Mouse (Mus musculus): ENCODE results near the gene Gadd45b.
A peak's percentile ranks its signal among the peaks of the same experiment; 100 is the strongest.

Gadd45b gene

GRCm38 (mm10) chr10:80954415-80954814 lies 24.5 kb downstream of the Gadd45b start:
- DNase-seq (ENCODE audit: inconsistent age in 2 of 2, low spot score in 1 of 2), result no peak

- DNase-seq (ENCODE audit: inconsistent age in 2 of 2, low spot score in 1 of 2), result no peak
Observed at GRCm38 (mm10) chr10:80954843-80955242, 25.0 kb downstream of the Gadd45b start.

GRCm38 (mm10) chr10:80955536-80955935 lies 25.7 kb downstream of the Gadd45b start:
- peak; percentile 76 to 90 for DNase-seq (ENCODE audit: inconsistent age in 2 of 2, low spot score in 1 of 2)

GRCm38 (mm10) chr10:80956385-80956784 lies 26.5 kb downstream of the Gadd45b start:
- no peak for DNase-seq (ENCODE audit: inconsistent age in 2 of 2, low spot score in 1 of 2)

GRCm38 (mm10) chr10:80956901-80957300 lies 27.0 kb downstream of the Gadd45b start:
- no peak for DNase-seq (ENCODE audit: inconsistent age in 2 of 2, low spot score in 1 of 2)

DNA sequence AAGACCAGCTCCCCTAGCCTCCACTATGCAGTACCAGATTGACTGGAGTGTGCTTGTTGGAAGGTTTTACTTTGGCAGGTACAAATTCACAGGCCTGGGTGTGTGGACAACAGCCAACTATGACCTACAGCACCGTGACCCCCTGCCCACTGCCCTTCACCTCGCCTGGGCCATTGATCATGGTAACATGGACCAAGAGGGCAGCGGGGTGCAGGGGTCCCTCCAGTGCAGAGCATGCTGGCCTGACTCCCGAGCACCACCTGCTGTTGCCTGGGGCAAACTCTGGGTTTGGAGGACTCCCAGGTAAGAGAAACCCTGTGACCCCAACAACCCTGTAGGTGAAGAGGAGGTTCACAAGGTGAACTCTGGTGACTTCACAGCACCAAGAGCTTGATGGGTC lies 27.9 kb downstream of the Gadd45b start:
- no peak for DNase-seq (ENCODE audit: inconsistent age in 2 of 2, low spot score in 1 of 2)

GRCm38 (mm10) chr10:80958979-80959637 lies 29.2 kb downstream of the Gadd45b start:
- no peak for DNase-seq (ENCODE audit: inconsistent age in 2 of 2, low spot score in 1 of 2)

DNA sequence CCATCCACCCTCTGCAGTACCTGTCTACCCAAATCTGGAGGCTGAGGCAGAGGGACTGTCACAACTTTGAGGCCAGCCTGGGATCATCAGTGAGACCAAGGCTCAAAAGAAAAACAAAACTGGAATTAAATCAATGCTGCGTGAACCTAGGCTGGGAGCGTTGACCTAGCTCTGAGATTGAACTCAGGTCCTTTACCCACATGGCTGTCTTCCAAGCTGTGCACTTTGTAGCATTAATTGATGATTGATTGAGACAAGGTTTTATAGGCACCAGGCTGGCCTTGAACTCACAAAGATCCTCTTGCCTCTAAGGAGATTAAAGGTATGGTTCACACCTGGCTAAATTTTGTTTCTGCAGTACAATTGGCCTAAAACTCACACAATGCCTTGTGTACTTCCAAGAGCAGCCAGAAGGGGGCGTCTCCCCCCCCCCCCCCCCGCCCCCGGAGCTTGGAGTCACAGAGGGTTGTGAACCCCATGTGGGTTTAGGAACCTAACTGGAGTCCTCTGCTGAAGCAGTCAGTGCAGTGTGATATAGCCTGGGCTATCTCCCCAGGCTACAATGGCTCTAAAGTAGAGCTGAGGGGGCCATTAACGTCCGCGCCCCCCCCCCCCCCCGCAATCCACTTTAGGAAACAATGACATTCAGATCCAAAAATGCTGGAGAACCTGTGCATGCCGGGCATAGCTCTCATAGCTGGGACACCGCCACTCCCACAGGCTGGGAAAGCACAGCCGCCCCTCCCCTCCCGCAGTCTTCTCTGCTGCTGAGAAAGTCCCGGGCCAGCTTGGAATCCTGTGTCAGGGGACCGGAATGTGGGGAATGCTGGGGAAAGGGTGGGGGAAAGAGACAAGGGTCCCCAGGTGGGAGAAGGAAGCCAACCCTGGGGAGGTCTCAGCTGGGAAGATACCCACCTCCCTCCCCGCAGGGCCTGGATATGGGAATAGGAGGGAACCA lies 31.0 kb downstream of the Gadd45b start:
- DNase-seq (ENCODE audit: inconsistent age in 2 of 2, low spot score in 1 of 2), result peak; percentile 67 to 83

DNA sequence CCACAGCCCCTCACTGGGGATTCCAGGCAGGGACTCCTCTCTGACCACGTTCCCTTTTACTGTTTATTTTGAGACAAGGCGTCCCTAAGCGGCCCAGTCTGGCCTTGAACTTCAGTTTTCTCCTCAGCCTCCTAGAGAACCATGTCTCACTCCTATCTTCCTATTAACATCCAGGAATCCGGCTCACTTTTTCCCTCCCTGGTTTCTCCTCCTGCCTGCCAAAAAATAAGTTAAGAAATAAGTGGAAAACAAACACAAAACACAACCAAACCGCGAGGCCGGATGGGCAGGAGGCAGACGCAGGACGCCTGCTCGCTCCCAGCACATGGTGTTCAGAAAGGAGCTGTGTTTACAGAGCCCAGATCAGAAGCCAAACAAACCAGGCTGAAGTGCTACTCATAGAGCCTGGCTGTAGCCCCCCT lies 32.2 kb downstream of the Gadd45b start:
- peak; percentile 78 to 89 for DNase-seq (ENCODE audit: inconsistent age in 2 of 2, low spot score in 1 of 2)

- no peak for DNase-seq (ENCODE audit: inconsistent age in 2 of 2, low spot score in 1 of 2)
Observed at GRCm38 (mm10) chr10:80962585-80962984, 32.7 kb downstream of the Gadd45b start.

DNA sequence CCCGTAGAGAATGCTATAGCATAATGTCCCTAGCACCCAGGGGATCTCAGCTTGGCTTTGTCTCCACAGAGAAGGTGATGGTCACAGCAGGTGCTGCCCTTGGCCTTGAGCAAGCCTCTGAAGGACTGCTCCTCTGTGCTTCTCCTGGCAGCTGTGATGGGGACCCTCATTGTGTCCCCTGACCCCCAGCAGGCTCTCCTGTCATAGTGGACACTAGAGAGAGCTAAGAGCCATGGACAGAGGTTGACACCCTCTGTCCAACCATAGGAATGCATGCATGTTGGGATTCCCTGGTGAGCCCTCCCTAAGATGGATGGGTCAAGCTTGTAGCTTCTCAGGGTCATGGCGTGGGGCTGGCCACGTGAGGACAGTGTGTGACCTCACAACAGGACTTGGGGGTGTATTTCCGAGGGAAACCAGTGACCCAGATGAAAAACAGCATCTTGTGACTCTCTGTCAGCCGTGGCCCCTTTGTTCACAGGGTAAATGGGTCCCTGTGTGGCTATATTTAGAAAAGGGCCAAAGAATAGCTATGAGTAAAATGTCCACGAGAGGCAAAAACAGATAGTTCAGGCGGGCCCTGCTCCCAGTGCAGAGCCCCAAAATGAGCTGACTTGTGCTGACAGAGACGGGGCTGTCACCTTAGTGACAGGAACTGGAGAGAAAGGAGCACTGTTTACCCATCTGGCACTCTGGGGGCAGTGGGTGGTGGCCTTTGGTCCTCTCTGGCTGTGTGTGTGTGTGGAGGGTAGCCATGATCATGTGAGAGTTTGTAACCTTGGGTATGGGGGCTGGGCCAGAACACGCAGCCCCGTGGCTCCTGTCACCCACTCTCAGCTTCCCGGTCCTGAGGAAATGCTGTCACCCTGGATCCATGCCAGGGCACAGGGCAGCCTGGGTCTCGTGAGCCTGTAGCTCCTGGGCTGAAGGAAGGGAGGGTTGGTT lies 33.4 kb downstream of the Gadd45b start:
- DNase-seq (ENCODE audit: inconsistent age in 2 of 2, low spot score in 1 of 2), result peak; percentile 83 to 88

DNA sequence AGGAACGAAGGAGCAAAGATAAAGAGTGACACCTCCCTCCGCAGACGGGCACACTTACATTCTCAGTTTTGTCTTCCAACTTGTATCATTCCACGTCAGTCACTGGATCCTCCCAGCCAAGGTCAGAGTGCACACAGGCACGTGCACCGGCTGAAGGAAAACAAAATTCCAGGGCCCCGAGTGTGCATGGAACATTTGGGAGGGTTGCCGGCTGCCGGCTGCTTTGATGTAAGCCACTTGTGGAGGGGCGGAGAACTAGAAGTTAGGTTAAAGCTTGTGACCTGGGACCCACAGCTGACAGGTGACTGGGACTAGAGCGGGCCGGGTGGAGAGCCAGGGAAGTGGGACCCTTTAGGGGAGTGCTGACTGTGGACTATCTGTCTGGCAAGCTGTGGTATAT lies 36.4 kb downstream of the Gadd45b start:
- DNase-seq (ENCODE audit: inconsistent age in 2 of 2, low spot score in 1 of 2), result peak; percentile 82 to 88

- DNase-seq (ENCODE audit: inconsistent age in 2 of 2, low spot score in 1 of 2), result peak; percentile 76 to 86
Observed at GRCm38 (mm10) chr10:80967101-80967656, 37.3 kb downstream of the Gadd45b start.

- no peak for DNase-seq (ENCODE audit: inconsistent age in 2 of 2, low spot score in 1 of 2)
Observed at GRCm38 (mm10) chr10:80968106-80968505, 38.2 kb downstream of the Gadd45b start.

DNA sequence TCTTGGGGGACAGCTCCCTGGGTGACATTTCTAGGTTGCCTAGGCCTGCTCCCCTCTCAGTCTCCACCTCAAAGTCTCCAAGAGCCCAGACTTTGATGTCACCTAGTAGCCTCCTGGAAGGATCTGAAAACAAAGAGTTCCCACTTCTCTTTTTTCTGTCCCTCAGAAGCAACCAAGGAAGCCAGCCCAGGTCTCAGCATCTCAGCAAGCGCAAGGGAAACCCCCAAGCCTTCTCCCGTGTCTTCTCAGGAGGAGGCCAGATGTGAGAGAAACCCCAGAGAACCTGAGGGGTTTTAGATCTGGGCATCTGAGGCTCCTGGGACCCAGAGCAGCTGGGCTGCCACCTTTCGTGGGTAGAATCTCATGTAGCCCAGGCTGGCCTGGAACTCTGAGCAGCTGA lies 39.4 kb downstream of the Gadd45b start:
- no peak for DNase-seq (ENCODE audit: inconsistent age in 2 of 2, low spot score in 1 of 2)

- peak in 1 of 2 experiments; percentile 51 for DNase-seq (ENCODE audit: inconsistent age in 2 of 2, low spot score in 1 of 2)
Observed at GRCm38 (mm10) chr10:80970159-80970558, 40.3 kb downstream of the Gadd45b start.

GRCm38 (mm10) chr10:80971533-80971932 lies 41.7 kb downstream of the Gadd45b start:
- peak; percentile 81 to 92 for DNase-seq (ENCODE audit: inconsistent age in 2 of 2, low spot score in 1 of 2)

DNA sequence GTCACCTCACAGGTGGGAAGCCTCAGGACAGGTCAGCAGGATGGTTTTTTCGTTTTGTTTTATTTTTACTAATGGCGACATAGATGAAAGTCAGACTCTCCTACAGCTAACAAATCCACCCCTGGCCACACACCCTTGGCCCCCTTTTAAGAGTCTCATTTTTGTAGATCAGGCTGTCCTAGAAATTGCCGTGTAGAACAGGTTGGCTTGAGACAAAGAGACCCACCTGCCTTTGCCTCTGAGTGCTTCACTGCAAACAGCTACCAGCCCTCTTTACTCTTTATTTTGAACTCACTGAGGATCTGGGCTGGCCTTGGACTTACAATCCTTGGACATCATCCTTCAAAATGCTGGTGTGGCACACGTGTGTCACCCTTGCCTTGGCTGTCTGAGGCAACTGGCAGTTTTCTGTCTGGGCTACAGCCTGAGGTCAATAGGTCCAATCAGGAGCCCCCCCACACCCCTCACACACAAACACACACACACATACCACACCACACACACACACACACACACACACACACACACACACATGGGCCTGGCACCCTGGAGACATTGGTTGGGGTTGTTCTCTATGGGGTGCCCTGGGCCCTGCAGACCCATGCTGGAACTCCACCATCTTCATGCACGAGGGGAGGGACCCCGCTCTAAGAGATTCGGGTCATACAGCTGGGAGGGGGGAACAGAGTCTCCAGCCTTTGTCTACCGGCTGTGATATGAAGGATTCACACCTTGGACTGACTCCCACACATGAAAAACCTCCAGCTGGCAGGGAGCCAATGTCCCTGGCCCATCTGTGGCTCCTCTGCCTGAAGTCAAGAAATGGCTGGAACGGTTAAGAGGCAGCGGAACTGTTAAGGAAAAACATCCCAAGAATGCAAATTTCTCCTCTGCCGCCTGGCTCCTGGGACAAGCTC lies 42.5 kb downstream of the Gadd45b start:
- peak; percentile 69 to 89 for DNase-seq (ENCODE audit: inconsistent age in 2 of 2, low spot score in 1 of 2)

DNA sequence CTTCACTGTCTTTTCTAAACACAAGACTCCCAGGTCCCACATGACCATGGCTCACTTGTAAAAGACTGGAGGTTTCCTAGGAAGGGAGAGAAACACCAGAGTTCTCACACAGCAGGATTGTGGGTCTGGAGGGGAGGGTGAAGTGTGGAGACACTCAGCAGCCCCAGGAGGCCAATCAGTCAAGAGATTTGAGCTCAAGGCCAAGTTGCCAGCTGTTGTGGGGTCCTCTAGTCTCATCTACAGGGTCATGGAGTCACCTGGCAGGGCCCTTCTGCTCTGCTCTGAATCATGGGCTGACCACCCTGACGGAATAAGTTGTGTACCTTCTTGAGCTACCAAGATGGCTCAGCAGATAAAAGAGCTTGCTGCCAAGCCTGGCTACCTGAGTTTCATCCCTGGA lies 43.8 kb downstream of the Gadd45b start:
- DNase-seq (ENCODE audit: inconsistent age in 2 of 2, low spot score in 1 of 2), result no peak

GRCm38 (mm10) chr10:80975478-80975877 lies 45.6 kb downstream of the Gadd45b start:
- no peak for DNase-seq (ENCODE audit: inconsistent age in 2 of 2, low spot score in 1 of 2)

Data from adrenal gland, adult (tissue).